Mouse (Mus musculus): ENCODE data around the gene Kcna5.

DNA sequence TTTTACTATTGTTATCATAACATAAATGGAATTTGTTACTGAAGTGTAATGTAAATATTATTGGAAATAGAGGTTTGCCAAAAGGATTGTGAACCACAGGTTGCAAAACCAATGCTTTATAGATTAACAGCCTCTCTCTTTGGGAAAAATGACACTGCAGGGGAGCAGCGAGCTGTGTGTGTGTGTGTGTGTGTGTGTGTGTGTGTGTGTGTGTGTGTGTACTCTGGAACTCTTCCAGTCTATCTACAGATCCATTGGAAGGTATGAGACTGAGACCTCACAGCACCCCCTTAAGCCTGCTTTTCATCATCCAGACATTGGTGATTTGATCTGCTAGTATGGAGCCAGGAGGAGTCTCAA, 679 bp upstream of the Kcna5 start:
- TF ChIP-seq POLR2A (IDR thresholded peaks at IDR 0.05; ENCODE audit: borderline replicate concordance, extremely low read depth, low read depth, low read length) (no peak), CTCF (IDR thresholded peaks at IDR 0.05; ENCODE audit: insufficient read depth, low read length) (no peak)

All from lung, adult 2 months (tissue).